Comparison of ENCODE assay signal across 9 mouse cellular contexts in the genomic region with DNA sequence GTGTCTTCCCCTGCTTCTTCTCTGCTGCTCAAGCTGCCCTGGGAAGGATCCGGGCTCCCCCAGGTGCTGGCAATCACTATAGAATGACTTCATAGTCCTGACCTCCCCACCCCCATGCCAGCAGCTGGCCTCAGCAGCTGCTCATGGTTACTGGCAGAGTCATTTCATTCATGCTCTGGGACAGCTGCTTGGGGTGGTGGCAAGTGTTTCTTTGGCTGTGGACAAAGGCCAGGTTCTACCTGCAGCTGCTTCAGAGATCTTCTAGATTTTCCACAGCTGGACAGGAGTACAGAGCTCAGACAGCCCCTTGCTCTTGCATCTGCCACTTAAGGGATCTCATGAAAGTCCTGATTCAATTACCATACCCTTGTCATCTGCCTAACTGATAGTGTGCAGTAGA.
A peak's percentile ranks its signal among the peaks of the same experiment; 100 is the strongest.
DNase-seq lines count a peak whose midpoint lies in the region; ATAC-seq lines count a peak whose summit lies in the region.
"Had no signal": no experiment of that assay in that cellular context is flagged by ENCODE, and none has a peak within 500 bp of the region (broad histone marks: within the 10 kb centered on the region; RNA-seq: fewer than 3 reads in every experiment).

No protein-coding gene starts in this region.

- no peak overlapping the region for H3K9ac ChIP-seq in midbrain, embryonic 13.5 days (replicated peaks)
- no peak overlapping the region for H3K9ac ChIP-seq in embryonic facial prominence, embryonic 12.5 days
- H3K9ac ChIP-seq in hindbrain, embryonic 12.5 days: no peak overlapping the region

- intact Hi-C loops in heart, postnatal 36 days (cut with DNase I): no loop called here

- H3K36me3 ChIP-seq in midbrain, embryonic 10.5 days: no peaks in the 10 kb centered on the region
- no peaks in the 10 kb centered on the region for H3K36me3 ChIP-seq in midbrain, embryonic 13.5 days
- no peaks in the 10 kb centered on the region for H3K36me3 ChIP-seq in embryonic facial prominence, embryonic 12.5 days
- no peaks in the 10 kb centered on the region for H3K36me3 ChIP-seq in hindbrain, embryonic 12.5 days

- no peak for ATAC-seq in midbrain, embryonic 13.5 days
- peak; percentile 56; the same call in 1 of the 2 replicates for ATAC-seq in embryonic facial prominence, embryonic 12.5 days (ENCODE audit: insufficient number of reproducible peaks, insufficient read depth, low FRiP score, low TSS enrichment)
- peak; percentile 19; the same call in 1 of the 2 replicates for ATAC-seq in hindbrain, embryonic 12.5 days (ENCODE audit: low FRiP score)

- H3K9me3 ChIP-seq in midbrain, embryonic 10.5 days (replicated peaks): no peaks in the 10 kb centered on the region
- no peaks in the 10 kb centered on the region for H3K9me3 ChIP-seq in midbrain, embryonic 13.5 days
- H3K9me3 ChIP-seq in embryonic facial prominence, embryonic 12.5 days: no peaks in the 10 kb centered on the region
- no peaks in the 10 kb centered on the region for H3K9me3 ChIP-seq in hindbrain, embryonic 12.5 days (replicated peaks)
- H3K9me3 ChIP-seq: megakaryocyte, embryonic 14.5 days had no signal

- H3K4me3 ChIP-seq in midbrain, embryonic 10.5 days: no peak overlapping the region
- no peak overlapping the region for H3K4me3 ChIP-seq in midbrain, embryonic 13.5 days (replicated peaks)
- no peak overlapping the region for H3K4me3 ChIP-seq in embryonic facial prominence, embryonic 12.5 days
- H3K4me3 ChIP-seq in hindbrain, embryonic 12.5 days: no peak overlapping the region
- H3K4me3 ChIP-seq: heart, adult 2 months; megakaryocyte, embryonic 14.5 days had no signal

- H3K27ac ChIP-seq in midbrain, embryonic 10.5 days (replicated peaks): 0 out of 2 replicates have a peak overlapping the region, but pooled peaks have one; percentile 13
- H3K27ac ChIP-seq in midbrain, embryonic 13.5 days: no peak overlapping the region
- H3K27ac ChIP-seq in embryonic facial prominence, embryonic 12.5 days: no peak overlapping the region
- H3K27ac ChIP-seq in hindbrain, embryonic 12.5 days: no peak overlapping the region
- H3K27ac ChIP-seq: heart, adult 2 months had no signal

- H3K27me3 ChIP-seq in midbrain, embryonic 10.5 days (ENCODE audit: low read depth, poor library complexity, severe bottlenecking): no peaks in the 10 kb centered on the region
- H3K27me3 ChIP-seq in midbrain, embryonic 13.5 days: no peaks in the 10 kb centered on the region
- peaks cover 3% of the 10 kb centered on the region; the same call in 1 of the 2 replicates for H3K27me3 ChIP-seq in embryonic facial prominence, embryonic 12.5 days
- no peaks in the 10 kb centered on the region for H3K27me3 ChIP-seq in hindbrain, embryonic 12.5 days
- H3K27me3 ChIP-seq: megakaryocyte, embryonic 14.5 days had no signal

- DNase-seq in midbrain, embryonic 10.5 days (ENCODE audit: low spot score): peak; percentile 28
- DNase-seq in skeletal muscle tissue, adult 2 months (ENCODE audit: low read depth, low spot score): peak; percentile 4
- no peak for DNase-seq in heart, postnatal 36 days
- DNase-seq in heart, adult 18-20 months: no peak
- DNase-seq: heart, adult 2 months had no signal

- peaks cover 5% of the 10 kb centered on the region for H3K4me1 ChIP-seq in midbrain, embryonic 10.5 days
- H3K4me1 ChIP-seq in midbrain, embryonic 13.5 days (replicated peaks): peaks cover 4% of the 10 kb centered on the region; the same call in 1 of the 2 replicates
- H3K4me1 ChIP-seq in embryonic facial prominence, embryonic 12.5 days: peaks cover 4% of the 10 kb centered on the region; the same call in 1 of the 2 replicates
- H3K4me1 ChIP-seq in hindbrain, embryonic 12.5 days: peaks cover 2% of the 10 kb centered on the region; the same call in 1 of the 2 replicates
- H3K4me1 ChIP-seq: megakaryocyte, embryonic 14.5 days had no signal

- no peak overlapping the region for H3K4me2 ChIP-seq in midbrain, embryonic 13.5 days (replicated peaks)
- no peak overlapping the region for H3K4me2 ChIP-seq in embryonic facial prominence, embryonic 12.5 days (replicated peaks)
- H3K4me2 ChIP-seq in hindbrain, embryonic 12.5 days (replicated peaks): no peak overlapping the region

- 12% methylated on average over 1 of the region's 1 CpGs for WGBS in midbrain, embryonic 10.5 days
- 8% methylated on average over 1 of the region's 1 CpGs for WGBS in midbrain, embryonic 13.5 days
- WGBS in embryonic facial prominence, embryonic 12.5 days: 10% methylated on average over 1 of the region's 1 CpGs
- 20% methylated on average over 1 of the region's 1 CpGs for WGBS in hindbrain, embryonic 12.5 days

Comparison
In these comparisons a context has a peak if more than half of its experiments do, and no peak if none do; other contexts are left out.
1. DNase-seq: peak in midbrain, embryonic 10.5 days (single experiment) and skeletal muscle tissue, adult 2 months (single experiment); none in heart, postnatal 36 days (0 of 2) and heart, adult 18-20 months (0 of 2).